Mouse (Mus musculus) retina, adult 2 months (tissue): ENCODE data around the gene Dnah6.

ENCODE experiments used
- DNase-seq: peaks from one replicate; pipeline ENCODE4 v3.0.0-alpha.2; 2012; ENCODE audit warnings: low read depth, low spot score

The Dnah6 gene

DNA sequence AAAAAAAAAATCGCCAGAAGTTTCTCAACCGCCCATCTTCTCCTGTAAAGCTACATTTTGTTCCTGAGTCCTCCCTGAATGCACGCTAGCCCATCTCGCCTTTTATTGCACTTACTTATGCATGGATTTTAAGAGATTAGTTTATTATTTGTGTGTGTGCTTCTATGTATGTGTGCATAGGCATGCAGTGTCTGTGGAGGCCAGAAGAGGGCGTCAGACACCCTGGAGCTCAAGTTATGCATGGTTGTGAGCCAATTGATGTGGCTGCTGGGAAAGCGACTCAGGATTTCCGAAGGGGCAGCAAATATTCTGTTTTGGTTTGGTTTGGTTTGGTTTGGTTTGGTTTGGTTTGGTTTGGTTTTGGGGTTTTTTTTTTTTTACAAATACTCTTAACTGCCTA, 78.0 kb downstream of the Dnah6 start:
- no peak for DNase-seq

DNA sequence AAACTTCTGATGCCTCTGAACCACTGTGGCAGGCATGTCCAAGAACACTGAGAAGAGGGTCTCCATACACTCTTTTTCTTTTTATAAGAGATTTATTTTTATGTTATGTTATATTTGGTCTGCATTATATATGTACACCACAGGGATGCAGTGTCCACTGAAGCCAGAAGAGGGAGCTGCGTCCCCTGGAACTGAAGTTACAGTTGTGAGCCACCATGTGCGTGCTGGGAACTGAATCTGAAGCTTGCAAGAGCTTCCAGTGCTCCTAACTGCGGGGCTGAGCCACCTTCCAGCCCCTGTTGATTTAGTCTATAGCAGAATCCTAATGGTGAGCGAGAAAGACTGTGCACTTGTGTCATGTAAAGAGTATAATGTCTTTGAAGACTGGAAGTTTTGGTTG, 78.7 kb downstream of the Dnah6 start:
- DNase-seq: no peak

DNA sequence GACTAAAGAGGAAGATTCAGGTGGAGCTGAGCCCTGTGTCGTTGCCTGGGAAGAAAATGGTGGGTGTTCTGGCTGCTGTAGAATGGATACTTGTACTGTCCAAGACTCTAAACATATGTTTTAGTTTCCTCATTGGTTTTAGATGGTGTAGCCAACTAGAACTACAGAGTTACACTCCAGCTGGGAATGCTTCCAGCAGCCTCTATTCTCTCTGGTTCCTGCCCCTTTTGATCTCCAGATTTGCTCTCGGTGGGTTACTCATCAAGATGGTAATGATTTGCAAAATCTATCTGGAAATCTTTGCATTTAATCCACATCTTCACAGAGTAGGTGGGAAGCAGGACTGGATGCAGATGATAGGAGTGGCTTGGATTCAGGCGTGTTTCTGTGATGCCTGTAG, 80.6 kb downstream of the Dnah6 start:
- no peak for DNase-seq

DNA sequence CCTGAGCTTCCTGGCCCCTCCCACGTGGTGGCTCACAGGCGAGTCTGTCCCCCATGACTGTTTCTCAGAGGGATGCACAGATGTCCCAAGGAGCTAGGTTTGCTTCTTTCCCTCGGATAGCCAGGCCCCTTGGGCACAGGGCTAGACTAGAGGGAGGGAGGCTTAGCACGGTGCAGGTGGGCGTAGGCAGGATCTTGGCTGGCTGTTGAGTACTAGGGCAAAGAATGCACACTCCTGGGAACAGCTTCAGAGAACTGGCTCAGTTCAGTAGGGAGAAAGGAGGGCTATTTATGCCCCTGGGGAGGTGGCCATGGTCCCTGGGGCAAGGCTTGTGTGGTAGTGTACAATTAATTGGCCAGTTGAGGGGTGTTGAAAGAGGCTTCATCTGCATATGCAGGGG, 88.7 kb downstream of the Dnah6 start:
- no peak for DNase-seq

DNA sequence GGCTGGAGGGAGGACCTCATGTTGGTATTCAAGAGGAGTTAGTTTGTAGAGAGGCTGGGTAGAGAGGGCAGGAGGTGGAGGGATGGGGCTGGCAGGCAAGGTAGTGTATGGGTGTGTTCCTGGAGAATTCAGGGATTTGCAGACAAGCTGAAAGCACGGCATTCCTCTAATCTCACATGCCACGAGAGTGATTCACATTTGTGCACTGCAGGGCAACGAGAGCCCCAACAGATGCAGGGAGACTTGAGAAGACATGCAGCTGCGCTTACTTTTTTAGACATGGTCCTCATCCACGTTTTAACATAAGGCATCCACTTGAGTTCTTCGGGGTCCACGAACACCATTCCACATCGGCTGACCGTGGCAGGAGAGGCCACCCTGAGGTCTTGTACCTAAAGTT, 93.9 kb downstream of the Dnah6 start:
- no peak for DNase-seq

DNA sequence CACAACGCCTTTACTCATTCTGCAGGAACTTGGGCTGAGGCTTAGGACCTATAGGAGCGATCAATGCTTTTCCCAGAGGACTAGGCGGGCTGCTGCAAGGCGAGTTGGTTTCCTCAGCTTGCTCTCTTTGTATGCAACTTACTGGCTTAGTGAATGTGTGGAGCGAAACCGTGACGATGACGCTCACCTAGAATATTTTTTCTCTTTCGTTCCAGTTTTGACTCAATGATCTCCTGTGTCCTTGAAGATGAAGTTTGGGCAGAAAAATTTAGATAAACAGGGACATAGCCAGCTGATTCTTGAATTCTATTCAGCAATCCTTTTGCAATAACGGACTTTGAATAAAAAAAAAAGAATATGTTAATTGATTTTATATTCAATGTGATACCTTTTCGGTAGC, 101.1 kb downstream of the Dnah6 start:
- no peak for DNase-seq

DNA sequence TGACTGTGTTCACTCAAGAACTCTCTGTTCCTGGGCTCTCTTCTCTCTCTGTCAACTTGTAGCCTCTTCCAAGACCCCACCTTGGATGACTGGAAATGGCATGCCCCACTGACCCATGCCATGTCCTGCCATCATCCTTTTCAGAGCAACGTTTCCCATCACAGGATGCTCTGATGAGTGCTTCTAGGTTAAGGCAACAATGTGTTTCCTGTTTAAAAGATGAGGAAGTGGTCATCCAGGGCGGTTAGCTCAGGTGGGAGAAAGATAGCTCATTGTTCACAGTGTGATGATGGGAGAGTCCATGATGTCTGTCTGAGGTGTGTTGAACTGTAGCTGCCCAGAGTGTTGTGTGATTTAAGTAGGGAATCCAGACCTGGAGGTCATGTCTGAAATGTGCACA, 107.6 kb downstream of the Dnah6 start:
- DNase-seq: no peak

DNA sequence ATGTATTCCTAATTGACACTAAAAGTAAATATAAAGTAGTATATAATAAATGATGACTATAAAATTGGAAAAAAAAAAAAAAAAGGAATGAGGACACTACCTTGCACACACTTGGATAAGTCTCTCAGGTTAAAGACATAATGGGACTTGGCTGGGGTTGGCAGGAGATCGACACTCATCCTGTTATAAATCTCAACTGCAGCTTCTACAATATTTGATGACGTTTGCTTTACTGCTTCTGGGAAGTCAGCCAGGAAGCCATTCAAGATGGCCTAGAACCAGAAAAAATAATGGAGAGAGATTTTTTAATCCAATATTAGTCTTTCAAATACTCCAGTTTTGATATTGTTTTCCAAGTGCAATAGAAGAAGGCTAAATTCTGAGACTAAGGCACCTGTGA, 108.1 kb downstream of the Dnah6 start:
- DNase-seq: no peak

DNA sequence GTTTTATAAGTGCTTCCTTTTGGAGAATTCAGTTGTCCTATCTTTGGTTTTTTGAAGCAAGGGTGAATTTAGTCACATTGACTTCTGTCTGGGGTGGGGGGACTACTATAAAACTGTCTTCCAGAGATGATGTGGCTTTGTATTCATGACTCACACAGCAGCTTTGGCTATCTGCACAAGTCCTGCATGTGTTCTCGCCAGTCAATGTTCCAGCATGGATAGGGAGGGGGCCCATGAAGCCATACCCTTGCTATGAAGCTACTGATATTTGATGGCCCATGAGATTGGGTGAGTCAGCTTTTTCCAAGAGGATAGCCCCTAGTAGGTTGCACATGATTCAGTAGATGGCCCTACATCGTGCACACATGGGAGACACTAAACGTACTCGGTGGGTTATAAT, 128.3 kb downstream of the Dnah6 start:
- no peak for DNase-seq

DNA sequence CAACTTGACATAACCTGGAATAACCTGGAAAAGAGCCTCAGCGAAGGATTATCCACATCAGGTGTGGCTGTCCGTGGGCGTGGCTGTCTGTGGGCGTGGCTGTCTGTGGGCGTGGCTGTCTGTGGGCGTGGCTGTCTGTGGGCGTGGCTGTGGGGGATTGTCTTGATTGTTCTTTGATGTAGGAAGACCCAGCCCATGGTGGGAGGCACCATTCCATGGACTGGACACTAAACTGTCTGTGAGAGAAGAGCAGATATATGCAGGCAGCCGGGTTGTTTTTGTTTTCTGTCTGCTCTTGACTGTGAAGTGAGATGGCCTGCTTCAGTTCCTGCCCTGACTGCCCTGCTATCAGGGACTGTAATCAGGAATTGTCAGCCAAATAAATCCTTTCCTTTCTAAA, 130.6 kb downstream of the Dnah6 start:
- no peak for DNase-seq

DNA sequence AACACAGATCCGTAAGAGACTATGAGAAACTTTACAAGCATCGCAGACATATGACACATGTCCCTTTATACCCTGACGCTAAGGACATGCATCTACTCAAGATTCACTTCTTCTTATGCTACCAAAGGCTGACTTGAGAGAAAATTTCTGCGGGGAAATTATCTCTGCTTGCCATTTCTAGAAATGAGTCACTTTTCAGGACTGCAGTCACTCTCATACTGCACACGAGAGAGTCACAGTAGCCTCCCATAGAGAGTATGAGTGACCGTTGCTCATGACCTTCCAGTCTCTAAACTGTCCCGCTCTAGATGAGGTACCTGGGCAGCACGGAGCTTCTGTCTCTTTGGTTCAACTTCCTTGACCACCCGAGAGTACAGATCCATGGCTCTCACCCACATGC, 138.9 kb downstream of the Dnah6 start:
- no peak for DNase-seq

DNA sequence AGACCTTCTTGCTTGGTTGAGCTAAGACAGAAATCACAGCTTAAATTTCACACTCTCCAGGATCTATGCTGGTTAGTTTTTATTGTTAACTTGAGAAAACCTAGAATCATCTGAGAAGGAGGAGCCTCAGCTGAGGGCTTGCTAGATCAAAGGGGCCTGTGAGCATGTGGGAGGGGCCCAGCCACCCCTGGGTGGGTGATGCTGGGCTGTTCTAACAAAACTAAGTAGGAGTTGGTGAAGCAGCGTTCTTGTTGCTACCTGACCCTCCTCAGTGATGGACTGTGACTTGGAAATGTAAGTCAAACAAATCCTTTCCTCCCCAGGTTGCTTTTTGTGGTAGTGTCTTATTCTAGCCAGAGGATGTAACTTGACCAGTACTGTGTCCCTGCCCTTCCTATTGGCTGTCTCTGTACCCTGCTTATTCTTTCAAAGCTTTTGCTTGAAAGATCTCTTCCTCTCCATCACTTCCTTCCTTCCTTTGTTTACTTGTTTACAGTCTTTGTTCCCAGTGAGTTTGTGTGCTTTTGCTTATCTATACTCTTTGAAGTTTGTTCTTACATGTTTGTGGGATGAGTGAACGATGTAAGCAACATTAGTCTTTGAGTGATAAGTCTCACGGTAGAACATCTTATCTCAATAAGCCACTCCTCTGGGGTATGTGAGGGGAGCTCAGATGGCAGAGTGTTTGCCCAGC, 149.2 kb downstream of the Dnah6 start:
- DNase-seq: no peak

DNA sequence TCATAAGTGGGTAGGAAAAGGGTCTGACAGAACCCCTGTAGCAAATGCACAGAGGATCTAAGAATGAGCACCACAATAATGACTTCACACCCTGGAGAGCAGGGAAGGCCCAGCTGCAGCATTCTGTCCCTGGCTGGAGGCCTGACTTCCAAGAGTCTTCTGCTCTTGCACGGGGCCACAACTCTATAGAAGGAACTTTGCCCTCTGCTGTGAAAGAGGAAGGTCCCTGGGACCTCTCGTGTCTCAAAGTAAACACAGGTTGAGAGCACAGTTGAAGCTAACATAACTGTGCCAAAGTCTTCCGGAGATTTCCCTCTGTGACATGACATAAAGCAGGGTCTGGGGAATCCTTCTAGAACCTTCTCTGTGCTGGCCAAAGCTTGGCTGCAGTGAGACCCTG, 150.2 kb downstream of the Dnah6 start:
- DNase-seq: no peak

DNA sequence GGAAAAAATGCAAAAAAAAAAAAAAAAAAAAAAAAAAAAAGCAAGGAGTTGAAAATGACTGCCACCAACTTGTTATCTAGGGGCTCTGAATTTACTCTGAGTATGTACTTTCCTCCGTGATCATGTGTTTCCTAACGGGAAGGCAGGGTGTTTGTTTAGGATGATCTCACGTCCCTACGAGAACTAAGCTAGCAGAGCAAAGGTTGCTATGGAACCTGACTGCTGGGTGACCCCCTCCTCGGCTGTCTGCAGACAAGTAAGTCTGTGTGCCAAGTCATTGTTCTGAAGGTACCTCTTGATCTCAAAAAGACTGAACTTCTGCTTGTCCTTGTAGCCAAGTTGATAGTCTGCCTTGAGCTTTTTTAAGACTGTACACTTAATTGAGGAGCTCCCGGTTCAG, 150.8 kb downstream of the Dnah6 start:
- no peak for DNase-seq

DNA sequence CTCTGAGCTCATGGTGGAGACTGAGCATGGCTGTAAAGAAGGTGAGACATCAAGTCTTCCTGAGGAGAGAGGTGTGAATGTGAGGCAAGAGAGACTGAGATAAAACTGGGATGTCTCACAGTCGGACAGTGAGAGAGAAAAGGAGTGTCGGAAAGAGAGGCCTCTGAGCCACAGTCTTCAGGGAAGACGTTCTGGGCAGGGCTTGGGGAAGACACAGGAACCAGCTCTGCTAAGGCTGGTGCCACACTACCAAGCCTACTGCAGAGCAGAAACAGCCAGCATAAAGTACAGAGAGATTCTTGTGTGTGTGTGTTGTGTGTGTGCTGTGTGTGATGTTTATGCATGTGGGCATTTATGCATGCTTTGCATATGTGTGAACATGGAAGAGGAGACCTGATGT, 156.9 kb downstream of the Dnah6 start:
- DNase-seq: no peak

DNA sequence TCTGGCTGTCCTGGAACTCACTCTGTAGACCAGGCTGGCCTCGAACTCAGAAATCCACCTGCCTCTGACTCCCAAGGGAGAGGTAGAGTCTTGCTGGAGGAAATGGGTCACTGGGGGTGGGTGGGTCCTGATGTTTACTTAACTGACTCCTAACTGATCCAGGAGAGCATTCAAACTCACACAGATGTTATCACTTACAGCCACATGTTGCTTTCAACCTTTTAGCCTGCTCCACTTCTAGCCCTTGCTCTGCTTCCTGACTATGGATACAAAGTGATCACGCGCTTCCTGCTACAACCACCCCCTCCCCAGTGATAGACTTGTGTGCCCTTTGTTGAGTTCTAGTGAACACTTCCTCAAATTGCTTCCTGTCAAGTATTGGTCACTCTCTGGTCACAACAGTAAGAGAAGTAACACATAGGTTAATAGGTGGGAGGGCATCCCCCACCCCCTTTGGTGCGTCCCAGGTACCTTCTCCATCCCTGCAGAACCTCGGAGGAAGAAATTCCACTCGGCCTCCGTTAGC, 161.8 kb downstream of the Dnah6 start:
- no peak for DNase-seq

DNA sequence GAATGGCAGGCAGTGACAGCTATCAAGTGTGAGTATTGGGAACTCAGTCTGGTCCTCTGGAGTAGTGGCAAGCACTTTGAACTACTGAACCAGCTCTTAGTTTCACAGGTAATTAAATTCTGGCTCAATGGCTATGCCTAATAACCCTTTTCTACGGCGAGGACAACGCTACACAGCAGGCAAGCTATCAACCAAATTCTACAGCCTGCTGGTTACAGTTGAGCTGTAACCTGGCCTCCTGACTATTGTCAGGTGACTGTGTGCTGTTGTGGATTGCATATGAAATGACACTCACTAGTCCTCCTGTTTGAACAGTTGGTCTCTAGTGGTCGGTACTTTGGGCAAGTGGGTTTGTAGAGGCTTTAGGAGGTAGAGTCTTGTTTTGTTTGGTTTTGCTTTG, 162.3 kb downstream of the Dnah6 start:
- no peak for DNase-seq

DNA sequence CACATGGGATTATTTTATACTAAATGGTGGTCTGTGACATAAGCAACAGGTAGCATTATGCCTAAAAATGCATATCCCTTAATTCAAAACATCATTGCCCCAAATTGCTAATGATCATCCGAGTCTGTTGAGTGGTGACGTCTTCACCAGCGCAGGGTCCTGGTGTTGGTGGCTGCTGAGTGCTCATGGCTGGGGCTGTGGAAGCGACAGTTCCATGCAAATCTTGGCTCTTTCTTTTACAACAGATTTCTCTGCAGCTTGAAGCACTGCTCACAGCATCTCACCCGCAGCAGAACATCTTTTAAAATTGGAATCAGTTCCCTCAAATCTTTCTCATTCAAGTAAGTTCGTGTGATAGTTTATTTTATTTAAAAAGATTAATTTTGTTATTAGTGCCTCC, 166.1 kb downstream of the Dnah6 start:
- no peak for DNase-seq

DNA sequence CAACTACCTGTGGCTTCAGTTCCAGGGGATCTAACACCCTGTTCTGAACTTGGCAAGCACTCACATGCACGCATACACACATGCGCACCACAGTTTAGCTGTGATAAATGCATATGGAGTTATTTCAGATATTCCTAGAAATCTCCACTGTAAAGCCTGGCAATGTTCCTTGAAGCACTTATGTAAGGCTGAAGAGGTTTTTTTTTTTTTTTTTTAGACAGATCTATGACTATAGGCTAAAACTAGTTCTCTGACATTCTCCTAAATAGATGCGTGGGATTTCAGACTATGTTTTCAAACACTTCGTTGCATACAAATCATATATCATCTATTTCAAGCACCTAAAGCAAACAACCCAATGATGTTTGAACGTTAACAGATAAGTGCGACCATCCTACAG, 166.6 kb downstream of the Dnah6 start:
- DNase-seq: no peak

DNA sequence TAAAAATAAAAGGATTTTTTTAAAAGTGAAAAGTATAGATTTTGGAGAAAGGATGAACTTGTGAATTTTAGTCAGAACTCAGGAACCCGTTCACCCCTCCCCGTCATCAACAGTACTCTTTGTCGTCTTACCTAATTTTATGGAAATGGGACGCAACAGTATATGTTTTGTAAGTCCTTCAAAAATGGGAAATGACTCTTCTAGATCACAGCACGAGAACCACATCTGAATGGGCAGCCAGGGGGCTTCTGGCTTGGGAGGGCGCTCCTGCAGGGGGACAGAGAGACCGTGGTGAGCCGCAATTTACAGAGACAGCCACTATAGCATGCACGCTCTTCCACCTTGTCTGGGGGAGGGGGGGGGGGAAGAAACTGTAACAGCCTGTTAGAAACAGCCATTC, 167.9 kb downstream of the Dnah6 start:
- DNase-seq: no peak

DNA sequence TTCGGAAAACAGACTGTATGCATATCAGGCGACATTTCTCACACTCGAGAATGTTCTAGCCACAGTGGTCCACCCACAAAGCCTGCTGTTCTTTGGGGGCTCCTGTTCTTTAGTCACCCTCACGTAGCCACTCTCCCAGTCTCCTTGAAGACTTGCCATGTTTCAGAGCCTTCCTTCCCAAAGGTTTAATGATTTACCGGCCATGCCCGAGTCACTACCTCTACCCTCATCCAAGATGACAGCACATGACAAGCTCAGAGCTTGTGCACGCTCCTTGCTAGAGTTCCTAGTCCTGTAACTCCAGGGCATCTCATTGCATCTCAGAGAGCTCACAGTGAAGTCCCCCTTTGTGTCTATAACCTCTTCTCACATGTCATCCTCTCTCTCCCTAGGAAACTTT, 174.2 kb downstream of the Dnah6 start:
- no peak for DNase-seq

DNA sequence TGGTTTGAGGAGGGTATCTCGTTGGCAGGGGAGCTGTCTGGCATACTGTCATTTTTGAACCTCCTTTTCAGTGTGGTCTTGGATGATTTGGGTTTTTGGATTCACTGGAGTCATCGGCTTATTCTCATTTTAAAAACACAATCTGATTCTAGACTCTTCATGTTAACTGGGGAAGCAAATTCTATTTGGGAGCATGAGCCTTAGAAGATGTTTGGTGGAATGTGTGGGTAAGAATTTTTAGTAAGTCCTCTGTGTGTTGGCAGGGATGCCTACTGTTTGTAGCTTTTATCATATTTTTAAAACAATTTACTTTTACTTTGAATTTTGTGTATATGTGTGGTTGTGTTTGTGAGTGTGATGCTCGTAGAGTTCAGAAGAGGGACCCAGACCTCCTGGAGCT, 175.5 kb downstream of the Dnah6 start:
- no peak for DNase-seq

DNA sequence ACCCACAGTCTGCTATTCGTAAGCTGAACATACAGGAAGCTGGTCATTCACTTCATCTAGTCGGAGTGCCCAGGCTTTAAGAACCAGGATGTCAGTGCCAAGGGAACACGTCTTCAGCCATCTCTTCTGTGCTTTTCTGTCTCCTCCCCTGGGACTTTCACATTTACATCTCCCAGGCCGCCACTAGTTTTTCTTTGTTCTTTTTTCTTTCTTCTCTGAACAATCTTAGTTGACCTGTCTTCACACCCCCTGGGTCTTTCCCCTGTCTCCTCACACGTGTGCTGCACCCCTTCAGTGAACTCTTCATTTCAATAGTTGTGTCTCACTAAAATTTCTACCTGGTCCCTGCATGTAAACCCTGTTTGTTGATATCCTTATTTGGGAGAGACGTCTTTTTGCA, 179.2 kb downstream of the Dnah6 start:
- no peak for DNase-seq

DNA sequence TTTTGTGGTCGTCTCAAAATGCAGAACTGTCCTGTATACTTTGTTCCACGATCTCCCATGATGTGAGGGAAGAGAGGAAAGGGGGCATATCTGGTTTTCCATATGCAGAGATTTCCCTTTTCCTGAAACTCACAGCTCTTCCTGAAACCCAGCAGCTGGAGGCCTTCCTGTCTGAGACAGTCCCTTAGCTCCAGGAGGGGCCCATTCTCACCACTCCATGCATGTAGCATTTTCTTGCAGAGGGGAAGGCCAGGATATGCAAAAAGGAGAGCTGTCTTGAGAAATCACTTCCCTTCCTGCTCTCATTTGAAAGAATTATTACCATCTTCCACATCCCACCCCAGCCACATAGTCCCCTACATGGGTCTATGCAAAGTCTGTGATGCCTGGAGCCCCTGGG, 183.2 kb downstream of the Dnah6 start:
- no peak for DNase-seq
